Mouse (Mus musculus) brain, embryonic 14.5 days (tissue): ENCODE measurements around the gene Irx2.

Experiments
- CTCF ChIP-seq: fragments of 200-500 bp; IDR thresholded peaks from 2 replicates; pipeline ENCODE4 v1.5.1; 2012; ENCODE audit warnings: inconsistent platforms, mild to moderate bottlenecking, moderate library complexity, borderline replicate concordance; ENCODE audit not compliant: insufficient read depth, insufficient read length; ENCODE audit errors: extremely low read depth
- POLR2A ChIP-seq: fragments of 200-500 bp; IDR thresholded peaks from 2 replicates; pipeline ENCODE4 v1.6.1; 2012; ENCODE audit warnings: mild to moderate bottlenecking, inconsistent platforms, borderline replicate concordance; ENCODE audit not compliant: poor library complexity, insufficient read depth, insufficient read length, severe bottlenecking; ENCODE audit errors: extremely low read depth

DNA sequence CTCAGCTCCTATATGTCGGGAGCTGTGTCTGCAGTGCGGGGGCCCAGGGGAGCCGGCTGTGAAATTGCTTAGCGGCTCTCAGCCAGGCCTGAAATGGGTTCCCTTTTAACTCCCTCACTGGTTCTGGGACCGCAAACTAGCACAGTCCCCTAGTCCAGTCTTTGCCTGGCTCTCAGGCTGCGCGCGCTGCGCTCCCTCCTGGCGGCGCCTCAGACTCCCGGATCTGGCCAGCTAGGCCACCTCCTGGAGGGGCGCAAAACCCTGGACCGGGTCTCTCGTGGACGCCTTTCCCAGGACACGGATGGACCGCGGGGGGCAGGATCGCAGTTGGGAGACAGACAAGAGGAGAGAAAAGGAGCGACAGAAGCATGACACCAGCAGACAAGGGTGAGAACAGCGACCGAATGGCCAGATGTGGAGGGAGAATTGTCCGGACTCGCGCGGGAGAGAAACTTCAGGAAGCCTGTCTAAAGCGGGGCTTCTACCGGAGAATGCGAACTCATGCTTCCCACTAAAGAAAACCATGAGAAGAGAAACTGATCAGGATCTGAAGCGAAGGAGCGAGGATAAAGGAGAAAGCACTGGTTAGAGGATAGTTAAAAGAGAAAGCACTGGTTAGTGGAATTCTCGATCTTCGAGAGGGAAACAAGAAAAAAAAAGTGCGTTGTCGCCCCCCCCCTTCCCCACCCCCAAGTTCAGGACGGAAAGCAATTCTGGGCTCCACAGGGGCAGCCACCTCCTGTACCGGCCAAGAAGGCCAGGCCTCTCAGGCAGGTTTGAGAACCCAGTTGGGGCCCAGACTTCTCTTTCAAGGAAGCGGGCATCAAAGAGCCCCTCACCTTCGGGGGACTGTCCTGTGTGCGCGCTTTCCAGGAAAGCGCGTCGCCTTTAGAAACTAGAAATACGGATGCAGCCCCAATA is 4.4 kb upstream of the Irx2 start:
- peak; percentile 36; the same call in 1 of the 2 replicates for TF ChIP-seq CTCF
- TF ChIP-seq POLR2A, result no peak
